Mouse (Mus musculus) thymus, postnatal 4 days (tissue): ENCODE data around the gene Spaca7.
"Not testable (repeated sequence)": the region's sequence is repeated elsewhere in the genome, so short reads cannot be mapped to it uniquely, and the experiment has no call there.

Experiments
- DNase-seq: peaks from one replicate; pipeline ENCODE4 v3.0.0; 2021

The Spaca7 gene

GRCm38 (mm10) chr8:12609752-12610449, 37.1 kb downstream of the Spaca7 start:
- DNase-seq: no peak

DNA sequence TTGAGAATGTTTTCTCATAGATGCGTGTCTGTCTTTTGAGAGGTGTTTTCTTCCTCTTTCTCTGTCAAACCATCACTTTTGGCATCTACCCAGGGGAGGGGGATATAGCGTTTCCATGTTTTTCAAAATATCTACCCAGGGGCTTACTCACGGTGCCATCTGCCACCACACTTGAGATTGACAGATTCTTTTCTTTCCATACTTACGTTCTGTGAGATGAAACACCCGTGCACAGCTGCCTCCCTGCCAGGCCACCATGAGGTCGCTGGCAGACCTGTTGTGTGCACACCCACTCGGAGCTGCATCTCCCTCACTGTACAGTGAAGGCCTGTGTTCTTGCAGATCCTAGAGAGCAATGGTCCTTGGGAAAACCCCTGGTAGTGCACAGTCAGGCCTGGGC, 40.4 kb downstream of the Spaca7 start:
- DNase-seq: no peak

GRCm38 (mm10) chr8:12617369-12617768, 44.5 kb downstream of the Spaca7 start:
- not testable (repeated sequence) for DNase-seq

DNA sequence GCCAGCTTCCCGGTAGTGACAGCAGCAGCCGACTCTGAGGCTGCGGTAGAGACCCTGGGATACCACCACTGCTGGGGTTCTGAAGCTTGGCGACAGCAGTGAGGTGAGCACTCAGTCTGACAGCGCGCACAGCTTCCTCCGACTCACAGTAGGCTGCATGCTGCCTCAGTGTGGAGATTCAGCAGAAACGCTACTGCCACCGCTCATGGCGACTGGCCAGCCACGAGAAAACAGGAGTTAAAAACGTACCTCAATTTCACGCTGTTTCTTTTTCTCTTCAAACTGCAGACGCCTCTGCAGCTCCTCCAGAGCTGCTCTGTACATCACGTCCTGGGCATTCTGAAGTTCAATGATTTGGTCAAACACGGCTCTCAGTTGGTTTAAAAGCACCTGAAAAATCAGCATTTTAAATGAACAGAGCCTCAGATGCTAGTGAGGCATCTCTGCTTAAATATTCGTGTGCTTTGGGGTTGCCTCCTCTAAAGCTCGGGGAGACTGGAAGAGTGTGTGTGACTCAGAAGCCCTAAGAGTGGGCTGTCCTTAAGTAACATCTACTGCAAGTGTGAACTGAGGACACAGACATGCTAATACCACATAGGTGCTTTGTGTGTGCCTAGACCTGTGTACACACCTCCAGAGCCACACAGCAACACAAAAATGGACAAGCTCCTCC, 48.9 kb downstream of the Spaca7 start:
- DNase-seq: no peak

- DNase-seq: no peak
Measured at GRCm38 (mm10) chr8:12625890-12626289, 53.1 kb downstream of the Spaca7 start.

GRCm38 (mm10) chr8:12629079-12629478, 56.2 kb downstream of the Spaca7 start:
- peak; percentile 34 for DNase-seq

GRCm38 (mm10) chr8:12635366-12635765, 62.5 kb downstream of the Spaca7 start:
- no peak for DNase-seq

GRCm38 (mm10) chr8:12638446-12638845, 65.6 kb downstream of the Spaca7 start:
- no peak for DNase-seq

DNA sequence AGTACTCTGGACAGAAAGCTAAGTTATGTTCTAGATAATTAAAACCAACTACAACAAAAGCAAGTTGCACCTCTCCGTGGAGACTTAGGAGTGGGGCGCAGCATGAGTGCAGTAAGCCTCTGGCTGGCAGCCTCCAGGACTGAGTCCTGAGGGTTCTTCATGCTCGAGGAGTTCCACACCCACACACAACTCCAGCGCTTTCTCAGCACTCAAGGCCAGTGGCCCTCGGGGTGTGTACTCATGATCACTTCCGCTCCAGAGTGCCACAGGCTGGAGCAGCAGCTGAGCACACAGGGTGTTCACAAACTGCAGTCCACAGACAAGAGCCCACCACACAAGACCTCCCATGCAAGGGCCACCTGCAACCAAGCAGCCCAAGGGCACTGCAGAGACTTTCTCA, 68.7 kb downstream of the Spaca7 start:
- no peak for DNase-seq

DNA sequence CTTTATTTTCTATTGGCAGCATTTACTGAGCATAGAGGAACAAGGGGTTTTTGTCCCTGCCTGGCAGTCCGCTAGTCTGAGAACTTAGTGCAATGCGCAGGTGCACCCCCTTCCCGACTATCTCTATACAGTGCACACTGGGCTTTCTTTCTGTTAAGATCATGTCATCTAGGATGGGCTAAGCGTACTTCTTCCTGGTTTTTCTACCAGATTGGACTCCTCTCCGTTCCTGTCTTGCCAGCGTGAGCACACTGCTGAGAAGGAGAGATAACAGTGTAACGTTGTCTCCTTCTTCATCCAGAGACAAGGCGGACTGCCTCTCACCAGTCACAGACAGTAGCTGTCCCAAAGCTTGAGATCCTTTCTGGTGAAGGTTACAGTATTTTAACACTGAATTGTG, 71.5 kb downstream of the Spaca7 start:
- no peak for DNase-seq

DNA sequence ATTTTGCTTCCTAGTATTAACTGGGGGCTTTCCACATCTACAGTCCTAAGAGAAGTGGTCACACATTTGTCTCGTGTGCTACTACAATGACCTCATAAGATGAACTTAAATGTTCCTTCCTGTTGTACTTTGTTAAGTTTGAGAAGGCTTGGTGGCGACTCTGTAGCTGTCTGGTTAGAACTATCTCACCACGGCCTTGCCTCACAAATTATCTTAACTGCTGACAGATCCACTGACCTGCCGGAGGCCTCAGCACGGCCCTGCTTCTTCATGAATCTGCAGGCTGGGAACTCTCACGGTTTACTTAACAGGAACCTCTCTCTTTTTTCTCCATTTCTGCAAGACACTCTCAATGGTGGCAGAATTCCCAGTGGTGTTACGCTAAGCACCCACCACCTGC, 72.1 kb downstream of the Spaca7 start:
- DNase-seq: no peak

- no peak for DNase-seq
Measured at GRCm38 (mm10) chr8:12646536-12646935, 73.7 kb downstream of the Spaca7 start.

DNA sequence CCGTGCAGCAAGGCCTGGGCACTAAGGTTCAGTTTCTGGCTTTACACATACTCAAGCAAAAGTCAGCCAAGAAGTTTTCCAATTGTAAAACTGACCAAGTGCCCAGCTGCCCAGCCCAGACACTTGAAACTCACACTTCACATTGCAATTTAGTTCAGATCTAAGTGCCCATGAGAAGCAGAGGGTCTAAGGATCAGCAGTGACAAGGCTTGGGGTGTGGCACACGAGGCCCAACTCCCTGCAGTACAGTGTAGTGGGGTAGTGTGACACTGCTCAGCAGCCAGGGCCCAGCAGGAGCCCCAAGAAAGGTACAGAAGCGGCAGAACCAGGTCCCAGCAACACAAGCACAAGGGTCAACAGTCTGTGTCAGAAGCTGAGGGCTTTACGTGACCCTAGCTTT, 76.1 kb downstream of the Spaca7 start:
- no peak for DNase-seq
